Comparison of ENCODE assay signal across 10 mouse cellular contexts in genomic region chr6:54548314-54549019, GRCm38 (mm10). TPM values are rescaled to one million over a fixed set of nuclear protein-coding genes. Genes with fewer than 3 reads are reported as not detected.
DNase-seq lines count a peak whose midpoint lies in the region; ATAC-seq and TF ChIP-seq lines count a peak whose summit lies in the region.
"Had no signal": no experiment of that assay in that cellular context is flagged by ENCODE, and none has a peak within 500 bp of the region (broad histone marks: within the 10 kb centered on the region; RNA-seq: fewer than 3 reads in every experiment).

No protein-coding gene starts in this region.

- no peak for DNase-seq in cerebellum, postnatal 4 days (ENCODE audit: low spot score in 2 of 2)
- DNase-seq in liver, adult 2 months (ENCODE audit: extremely low read depth, low read depth, low spot score) = peak; percentile 8
- peak; percentile 76 for DNase-seq in cerebellum, postnatal 10 days
- DNase-seq in lung, postnatal 0 days (ENCODE audit: low spot score) = peak; percentile 52
- no peak for DNase-seq in left cerebral cortex, adult 18-20 months (ENCODE audit: low spot score in 2 of 2)
- DNase-seq in layer of hippocampus, adult 9-10 months (ENCODE audit: low spot score) = no peak

- no peak for TF ChIP-seq CTCF in liver, adult 2 months (IDR thresholded peaks at IDR 0.05; ENCODE audit: low read depth, low read length)
- TF ChIP-seq CTCF in lung, postnatal 0 days (IDR thresholded peaks at IDR 0.05) = no peak

- no peaks in the 10 kb centered on the region for H3K79me2 ChIP-seq in liver, adult 2 months (ENCODE audit: control insufficient read depth, insufficient read depth, low read length)

- H3K9ac ChIP-seq in liver, adult 2 months (ENCODE audit: low read depth, low read length) = no peak overlapping the region
- H3K9ac ChIP-seq in liver, embryonic 12.5 days = no peak overlapping the region
- H3K9ac ChIP-seq in lung, postnatal 0 days (replicated peaks; ENCODE audit: low read depth) = no peak overlapping the region
- H3K9ac ChIP-seq: heart, embryonic 15.5 days; limb, embryonic 13.5 days had no signal

- peak; percentile 28; the same call in 1 of the 2 replicates for ATAC-seq in cerebellum, adult (ENCODE audit: insufficient number of reproducible peaks, low FRiP score, low TSS enrichment)
- no peak for ATAC-seq in liver, embryonic 12.5 days
- peak; percentile 73 for ATAC-seq in lung, postnatal 0 days

- 57% methylated on average over 13 of the region's 13 CpGs for WGBS in liver, adult 2 months
- WGBS in liver, embryonic 12.5 days (ENCODE audit: insufficient replicate concordance) = 79% methylated on average over 13 of the region's 13 CpGs
- 28% methylated on average over 13 of the region's 13 CpGs for WGBS in lung, postnatal 0 days

- H3K4me3 ChIP-seq in liver, adult 2 months (ENCODE audit: insufficient read depth, low read depth, low read length) = no peak overlapping the region
- no peak overlapping the region for H3K4me3 ChIP-seq in liver, embryonic 12.5 days
- H3K4me3 ChIP-seq in lung, postnatal 0 days (ENCODE audit: low read depth, low read length) = no peak overlapping the region
- H3K4me3 ChIP-seq: heart, embryonic 15.5 days; limb, embryonic 13.5 days had no signal

- H3K4me1 ChIP-seq in liver, adult 2 months (ENCODE audit: control insufficient read depth, insufficient read depth, low read length) = no peaks in the 10 kb centered on the region
- no peaks in the 10 kb centered on the region for H3K4me1 ChIP-seq in liver, embryonic 12.5 days
- H3K4me1 ChIP-seq in lung, postnatal 0 days (ENCODE audit: insufficient read depth, low read depth, low read length) = no peaks in the 10 kb centered on the region

- TF ChIP-seq POLR2A in liver, adult 2 months (IDR thresholded peaks at IDR 0.05; ENCODE audit: extremely low read depth, insufficient read depth, low read length) = no peak

- peak; percentile 36; the same call in 1 of the 2 replicates for TF ChIP-seq EP300 in lung, postnatal 0 days (IDR thresholded peaks at IDR 0.05)

- no peaks in the 10 kb centered on the region for H3K36me3 ChIP-seq in liver, adult 2 months (ENCODE audit: control insufficient read depth, insufficient read depth, low read length)
- no peaks in the 10 kb centered on the region for H3K36me3 ChIP-seq in liver, embryonic 12.5 days
- H3K36me3 ChIP-seq in lung, postnatal 0 days (ENCODE audit: insufficient read depth, low read length) = no peaks in the 10 kb centered on the region
- H3K36me3 ChIP-seq: heart, embryonic 15.5 days; limb, embryonic 13.5 days had no signal

- no peaks in the 10 kb centered on the region for H3K27me3 ChIP-seq in liver, adult 2 months (ENCODE audit: control insufficient read depth, insufficient read depth, low read length)
- H3K27me3 ChIP-seq in liver, embryonic 12.5 days (replicated peaks) = no peaks in the 10 kb centered on the region
- no peaks in the 10 kb centered on the region for H3K27me3 ChIP-seq in lung, postnatal 0 days (replicated peaks; ENCODE audit: insufficient read depth, low read length)
- H3K27me3 ChIP-seq: limb, embryonic 13.5 days had no signal

- no peaks in the 10 kb centered on the region for H3K9me3 ChIP-seq in liver, embryonic 12.5 days (replicated peaks)
- H3K9me3 ChIP-seq in lung, postnatal 0 days (ENCODE audit: low read length) = no peaks in the 10 kb centered on the region
- H3K9me3 ChIP-seq: heart, embryonic 15.5 days; limb, embryonic 13.5 days had no signal

- no peak overlapping the region for H3K27ac ChIP-seq in liver, adult 2 months (replicated peaks; ENCODE audit: insufficient read depth, low read depth, low read length)
- H3K27ac ChIP-seq in liver, embryonic 12.5 days = no peak overlapping the region
- no peak overlapping the region for H3K27ac ChIP-seq in lung, postnatal 0 days (ENCODE audit: low read length)
- H3K27ac ChIP-seq: heart, embryonic 15.5 days; limb, embryonic 13.5 days had no signal

- no peak overlapping the region for H3K4me2 ChIP-seq in liver, embryonic 12.5 days
- H3K4me2 ChIP-seq in lung, postnatal 0 days (replicated peaks; ENCODE audit: low read depth, low read length) = no peak overlapping the region
- H3K4me2 ChIP-seq: heart, embryonic 15.5 days; limb, embryonic 13.5 days had no signal

RNA-seq across cellular contexts. Expression of gene Scrn1, which starts 17.8 kb away (rescaled TPM):
- under 0.01 and 0.20 TPM in 2 replicates for total RNA-seq in liver, adult 2 months (2014; rRNA removed)
- not detected in 2 replicates for polyA plus RNA-seq in liver, adult 2 months (2012; rRNA removed)
- 0.60 and 0.68 TPM in 2 replicates for polyA plus RNA-seq in liver, embryonic 12.5 days (2016; fragmentation: Nextera tagmentation; extraction: Ambion mirVana)
- 2.8 TPM in 2 replicates for polyA plus RNA-seq in lung, postnatal 0 days (2015; fragmentation: Nextera tagmentation; extraction: Ambion mirVana)
- 100 to 1,000 TPM; 148 TPM for total RNA-seq in left cerebral cortex, adult 18-20 months (2021)

RNA-seq across cellular contexts. Expression of gene Plekha8, which starts 46.4 kb away (rescaled TPM):
- total RNA-seq in liver, adult 2 months (2014; rRNA removed) = 13.0 and 13.4 TPM in 2 replicates
- 3.6 and 5.2 TPM in 2 replicates for polyA plus RNA-seq in liver, adult 2 months (2012; rRNA removed)
- polyA plus RNA-seq in liver, embryonic 12.5 days (2016; fragmentation: Nextera tagmentation; extraction: Ambion mirVana) = 5.0 TPM in 2 replicates
- polyA plus RNA-seq in lung, postnatal 0 days (2015; fragmentation: Nextera tagmentation; extraction: Ambion mirVana) = 4.0 and 4.7 TPM in 2 replicates
- total RNA-seq in left cerebral cortex, adult 18-20 months (2021) = 10 to 100 TPM; 11.2 to 13.1 TPM

RNA-seq across cellular contexts. Expression of gene Fkbp14, which starts 48.6 kb away (rescaled TPM):
- total RNA-seq in liver, adult 2 months (2014; rRNA removed) = 4.6 and 5.0 TPM in 2 replicates
- 2.0 and 2.4 TPM in 2 replicates for polyA plus RNA-seq in liver, adult 2 months (2012; rRNA removed)
- 5.9 and 6.2 TPM in 2 replicates for polyA plus RNA-seq in liver, embryonic 12.5 days (2016; fragmentation: Nextera tagmentation; extraction: Ambion mirVana)
- 13.6 and 16.1 TPM in 2 replicates for polyA plus RNA-seq in lung, postnatal 0 days (2015; fragmentation: Nextera tagmentation; extraction: Ambion mirVana)
- 1 to 10 TPM; 9.5 to 9.9 TPM for total RNA-seq in left cerebral cortex, adult 18-20 months (2021)

Comparison
In these comparisons a context has a peak if more than half of its experiments do, and no peak if none do; other contexts are left out.
1. DNase-seq: peak in liver, adult 2 months (single experiment), cerebellum, postnatal 10 days (2 of 2) and lung, postnatal 0 days (single experiment); none in cerebellum, postnatal 4 days (0 of 2), left cerebral cortex, adult 18-20 months (0 of 2) and layer of hippocampus, adult 9-10 months (single experiment).